Mouse (Mus musculus) frontal cortex, postnatal 14 days (tissue): ENCODE results near the gene Acsbg1.
"Not testable (repeated sequence)": the region's sequence is repeated elsewhere in the genome, so short reads cannot be mapped to it uniquely, and the experiment has no call there.

Source experiments
- DNase-seq, 2 experiments: peaks; one replicate each; pipeline ENCODE4 v3.0.0; 2022; ENCODE audit warnings: low spot score in 2 of 2

Gene Acsbg1

DNA sequence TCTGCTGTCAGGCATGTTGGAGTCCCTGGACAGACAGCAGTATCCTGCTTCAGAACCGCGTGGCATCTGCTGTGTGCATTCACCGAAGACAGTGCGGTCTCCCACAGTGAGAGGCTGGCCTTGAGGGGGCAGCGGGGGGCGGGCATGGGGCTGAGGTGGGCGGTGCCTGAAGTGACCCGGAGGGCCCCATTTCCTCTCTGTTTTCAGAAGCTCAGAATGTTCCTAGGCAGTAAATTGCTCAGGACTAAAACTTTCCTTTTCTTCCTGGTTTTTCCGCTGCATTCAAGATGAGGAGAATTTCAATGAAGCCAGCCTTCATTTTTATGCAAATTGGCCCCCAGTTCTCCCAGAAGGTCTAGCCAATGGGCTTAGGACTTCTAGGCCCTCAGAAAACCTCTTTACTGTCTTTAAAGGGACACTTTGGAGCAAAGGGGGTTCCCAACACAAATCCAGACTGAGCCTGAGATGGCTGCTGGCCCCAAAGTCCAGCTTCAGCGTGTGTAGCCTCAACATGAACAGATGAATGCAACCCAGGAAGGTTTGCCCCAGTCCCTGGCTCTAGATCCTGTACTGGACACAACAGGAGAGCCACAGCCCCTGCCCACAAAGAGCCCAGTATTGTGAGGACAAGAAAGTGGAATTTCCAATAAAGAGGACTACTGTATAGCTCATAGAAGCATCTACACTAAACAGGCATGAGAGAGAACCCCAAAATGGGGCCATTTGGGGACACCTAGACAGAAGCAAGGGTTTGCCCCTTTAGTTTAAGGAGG, at the start of gene Acsbg1:
Acsbg1 (minus strand) TSS at position 266 of the 773 bp plus-strand sequence.
- peak; percentile 10 to 19 for DNase-seq

DNA sequence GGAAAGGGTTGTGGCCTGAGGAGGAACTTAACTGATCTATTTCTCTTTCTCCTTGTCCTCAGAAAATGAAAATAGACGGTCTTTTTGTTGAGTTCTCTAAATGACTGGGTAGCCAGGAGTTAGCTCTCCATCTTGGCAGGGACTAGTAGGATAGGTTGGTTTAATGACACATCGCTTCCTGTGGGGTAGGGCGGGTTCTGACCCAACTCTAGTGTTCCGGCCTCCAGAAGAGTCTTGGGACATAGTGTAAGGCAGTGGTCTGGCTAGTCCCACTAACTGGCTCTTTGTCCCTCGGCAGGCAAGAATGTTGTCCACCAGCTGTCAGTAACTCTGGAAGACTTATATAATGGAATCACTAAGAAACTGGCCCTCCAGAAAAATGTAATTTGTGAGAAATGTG, 46.4 kb upstream of the Acsbg1 start:
- no peak for DNase-seq

DNA sequence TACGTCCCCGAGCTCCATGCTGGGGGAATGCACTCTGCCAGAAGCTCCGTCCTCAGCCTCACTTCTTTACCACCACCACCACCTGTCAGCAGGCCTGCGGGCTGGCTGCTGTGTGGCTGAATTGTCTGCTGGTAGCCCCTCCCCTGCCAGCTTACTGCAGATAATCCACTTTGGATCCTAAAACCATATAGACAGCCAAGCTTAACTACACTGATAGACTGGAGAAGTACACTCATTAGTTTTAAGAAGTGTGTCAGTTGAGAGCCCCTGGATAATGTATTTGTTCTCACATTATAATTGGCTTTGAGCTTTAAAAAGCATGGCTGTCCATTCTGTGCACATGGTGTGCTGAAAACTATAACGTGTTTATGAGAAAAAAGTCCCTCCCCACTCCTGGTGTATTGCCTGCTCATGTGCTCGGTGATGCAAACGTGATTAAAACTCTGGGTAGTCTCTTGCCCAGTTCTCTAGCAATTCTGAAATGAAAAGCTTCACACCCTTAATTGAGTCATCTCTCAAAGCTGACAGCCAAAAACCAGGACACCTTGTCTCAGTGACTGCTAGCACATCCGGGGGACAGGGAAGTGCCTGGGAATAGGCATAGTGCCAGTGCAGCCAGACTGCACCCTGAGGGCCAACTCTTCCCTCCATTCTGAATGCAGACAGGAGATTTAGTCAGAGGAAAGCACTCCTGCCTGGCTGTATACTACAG, 45.8 kb upstream of the Acsbg1 start:
- DNase-seq, result no peak

GRCm38 (mm10) chr9:54705561-54705960, 43.9 kb upstream of the Acsbg1 start:
- no peak for DNase-seq

DNA sequence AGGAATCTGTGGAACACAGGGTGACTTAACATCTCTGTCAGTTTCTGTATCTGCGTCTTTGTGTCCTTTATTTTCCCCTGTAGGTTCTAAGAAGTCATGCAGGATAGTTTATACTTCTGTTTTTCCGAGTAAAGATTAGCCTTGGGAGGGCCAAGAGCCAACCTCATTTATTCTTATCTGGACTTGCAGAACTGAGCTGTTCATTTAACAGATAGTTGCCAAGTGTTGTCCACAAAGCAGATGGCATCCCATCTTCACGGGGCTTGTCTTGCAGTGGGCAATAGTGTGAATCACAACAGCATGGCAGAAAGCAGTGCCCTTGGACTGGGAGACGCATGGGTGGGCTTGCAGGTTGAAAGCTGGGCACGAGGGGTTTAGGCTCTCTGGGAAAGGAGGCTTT, 42.7 kb upstream of the Acsbg1 start:
- no peak for DNase-seq

DNA sequence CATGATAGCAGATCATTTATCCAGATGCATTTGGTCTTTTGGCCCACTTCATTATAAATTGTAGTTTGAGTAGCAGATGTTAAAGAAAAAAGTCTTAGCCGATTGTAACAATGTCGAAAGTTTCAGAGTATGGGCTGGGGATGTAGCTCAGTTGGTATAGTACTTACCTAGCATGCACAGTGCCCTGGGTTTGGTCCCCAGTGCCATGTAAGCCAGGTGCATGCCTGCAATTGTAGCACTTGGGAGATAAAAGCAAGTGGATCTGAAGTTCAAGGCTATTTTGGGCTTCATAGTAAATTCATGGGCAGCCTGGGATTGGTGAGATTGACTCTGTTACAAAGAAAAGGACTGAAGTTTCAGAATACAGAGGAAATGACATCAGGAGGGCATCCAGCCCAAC, 40.9 kb upstream of the Acsbg1 start:
- no peak for DNase-seq

GRCm38 (mm10) chr9:54700746-54701145, 39.1 kb upstream of the Acsbg1 start:
- DNase-seq, result no peak

- DNase-seq, result no peak
Measured at GRCm38 (mm10) chr9:54700174-54700475, 38.5 kb upstream of the Acsbg1 start.

DNA sequence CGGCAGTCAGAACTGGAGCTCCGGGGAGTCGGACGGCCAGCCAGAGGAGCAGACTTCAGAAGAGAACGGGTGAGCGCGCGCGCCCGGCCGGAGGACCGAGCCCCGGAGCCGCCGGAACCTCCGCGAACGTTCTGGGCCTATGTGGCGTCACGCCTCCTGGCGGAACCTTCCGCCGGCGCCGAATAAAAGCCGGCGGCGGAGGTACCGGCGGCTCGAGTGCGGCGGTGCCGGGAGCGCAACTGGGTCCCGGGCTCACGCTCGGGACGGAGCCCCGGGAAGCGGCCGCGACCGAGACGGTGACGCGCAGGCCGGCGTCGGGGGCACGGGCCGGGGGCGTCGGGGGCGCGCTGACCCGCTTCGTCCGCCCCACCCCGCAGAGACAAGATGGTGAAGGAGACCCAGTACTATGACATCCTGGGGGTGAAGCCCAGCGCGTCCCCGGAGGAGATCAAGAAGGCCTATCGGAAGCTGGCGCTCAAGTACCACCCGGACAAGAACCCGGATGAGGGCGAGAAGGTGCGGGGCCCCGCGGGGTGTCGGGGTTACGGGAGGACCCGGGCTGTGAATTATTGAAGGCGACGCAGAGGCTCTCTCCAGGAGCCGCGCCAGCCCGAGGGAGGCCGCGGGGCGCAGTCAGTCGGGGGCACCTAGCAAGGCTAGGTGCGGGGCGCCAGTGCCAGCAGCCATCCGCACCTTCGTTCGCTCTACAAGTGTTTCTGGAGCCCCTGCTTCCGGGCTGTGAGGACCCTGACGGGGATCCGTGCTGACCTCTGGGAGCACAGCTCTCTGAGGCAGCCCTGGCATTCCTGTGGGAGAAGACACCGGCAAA, 37.9 kb upstream of the Acsbg1 start:
- DNase-seq, result peak; percentile 66 to 73

GRCm38 (mm10) chr9:54699087-54699344, 37.3 kb upstream of the Acsbg1 start:
- DNase-seq, result no peak

- DNase-seq, result no peak
Measured at GRCm38 (mm10) chr9:54698318-54699086, 36.8 kb upstream of the Acsbg1 start, which contains the start of gene Dnaja4. TSS of gene Dnaja4 (plus strand) at chr9:54698873.

DNA sequence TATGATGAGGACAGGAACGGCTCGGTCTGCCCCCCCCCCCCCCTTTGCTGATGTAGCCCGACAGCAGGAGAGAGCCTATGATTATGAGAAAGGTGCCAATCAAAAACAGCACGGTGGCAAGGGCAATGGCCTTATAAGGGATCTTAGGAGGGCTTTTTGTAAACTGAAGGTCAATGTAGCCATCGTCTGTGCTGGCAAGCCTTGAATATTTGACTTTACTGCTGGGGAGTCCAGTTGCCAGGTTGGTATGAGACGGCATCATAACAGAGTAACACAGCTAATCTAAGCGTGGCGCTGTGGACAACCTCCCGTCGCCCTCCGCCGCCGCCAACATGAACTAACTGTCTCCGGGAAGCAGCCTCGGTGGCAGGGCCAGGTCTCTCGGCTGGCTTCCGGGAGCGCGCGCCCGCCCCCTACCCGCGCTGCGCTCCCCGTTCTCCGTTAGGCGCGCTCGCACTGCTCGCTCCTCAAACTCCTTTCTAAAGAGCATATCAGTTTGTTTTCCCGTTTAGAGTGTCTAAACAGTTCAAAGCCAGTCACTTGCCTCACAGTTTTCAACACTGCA, 29.7 kb upstream of the Acsbg1 start:
- not testable (repeated sequence) for DNase-seq

DNA sequence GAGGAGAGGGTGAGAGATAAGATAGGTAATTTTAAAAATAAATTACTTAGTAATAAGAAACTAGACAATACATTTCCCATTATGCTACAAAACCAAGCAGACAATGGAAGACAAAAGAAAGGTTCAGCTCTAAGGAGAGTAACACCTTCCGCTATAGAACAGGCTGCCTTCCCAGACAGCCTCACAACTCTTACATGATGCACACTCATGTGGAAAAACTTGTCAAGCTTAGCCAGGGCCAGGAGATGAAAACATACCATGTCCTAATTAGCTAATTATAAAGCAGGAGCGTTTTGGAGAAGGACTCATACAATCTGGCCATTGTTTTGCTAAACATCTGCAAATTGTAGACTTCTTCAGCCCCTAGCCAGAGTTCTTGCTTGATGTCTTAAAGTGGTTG, 29.0 kb upstream of the Acsbg1 start:
- DNase-seq, result not testable (repeated sequence)

DNA sequence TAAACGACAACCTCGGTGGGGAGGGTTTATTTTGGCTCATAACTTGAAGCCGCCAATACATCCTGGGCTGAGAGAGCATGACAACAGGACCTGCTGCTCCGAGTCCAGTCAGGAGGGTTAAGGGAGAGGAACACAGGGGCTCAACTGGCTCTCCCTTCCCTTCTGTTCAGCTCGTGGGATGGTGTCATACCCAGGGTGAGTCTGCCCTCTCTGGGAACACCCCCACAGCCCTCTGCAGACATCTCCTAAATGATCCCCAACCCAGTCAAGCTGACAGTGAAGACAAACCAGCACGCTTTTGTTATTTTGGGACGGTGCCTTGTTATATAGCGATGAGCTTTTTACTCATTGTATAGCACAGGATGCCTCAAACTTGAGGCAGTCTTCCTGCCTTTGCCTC, 27.8 kb upstream of the Acsbg1 start:
- no peak for DNase-seq

DNA sequence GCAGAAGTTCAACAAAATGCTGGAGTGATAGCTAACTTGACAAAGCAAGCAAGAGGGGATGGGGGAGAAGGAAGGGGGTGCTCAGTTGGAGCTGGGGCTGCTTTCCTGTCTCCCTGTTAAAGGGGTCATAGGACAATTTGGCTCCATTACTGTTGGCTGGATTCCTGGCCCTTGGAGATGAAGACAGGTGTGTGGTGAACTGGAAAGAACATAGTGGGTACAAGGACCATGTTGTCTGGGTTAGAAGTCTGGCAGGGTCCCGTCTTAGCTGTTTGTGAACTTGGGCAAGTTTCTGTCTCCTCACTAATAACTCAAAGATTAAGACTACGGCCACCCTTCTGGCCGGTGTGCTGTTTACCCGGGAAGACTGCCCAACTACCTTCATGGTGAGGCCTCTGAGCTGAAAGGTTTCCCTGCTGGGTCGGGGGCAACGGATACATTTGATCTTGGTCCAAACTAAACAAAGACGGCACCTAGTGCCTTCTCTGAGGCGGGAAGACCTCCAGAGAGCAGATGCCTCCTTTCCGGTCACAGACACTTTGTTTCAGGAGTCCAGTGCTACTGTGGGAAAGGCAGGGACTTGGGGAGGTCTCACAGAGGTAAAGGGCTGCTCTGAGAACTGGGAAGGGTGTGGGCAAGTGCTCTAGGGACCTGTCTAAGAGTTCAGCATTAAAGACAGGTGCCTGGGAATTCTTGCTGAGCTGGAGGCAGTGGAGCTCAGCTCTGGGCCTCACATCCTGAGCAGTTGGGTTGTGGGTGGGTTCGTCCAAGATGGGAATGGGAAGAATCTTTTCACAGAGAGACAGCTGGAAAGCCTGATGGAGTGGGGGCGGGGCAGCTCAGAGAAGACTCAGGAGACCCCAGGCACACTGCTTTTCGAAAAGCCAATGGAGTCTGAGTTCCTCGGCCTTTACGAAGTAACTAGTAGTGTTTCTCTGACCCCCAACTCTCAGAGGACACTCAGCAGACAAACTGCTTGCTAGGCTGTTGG, 25.9 kb upstream of the Acsbg1 start:
- DNase-seq, result peak in 1 of 2 experiments; percentile 25

- DNase-seq, result no peak
Measured at GRCm38 (mm10) chr9:54683814-54684605, 22.3 kb upstream of the Acsbg1 start.

- DNase-seq, result no peak
Measured at GRCm38 (mm10) chr9:54682846-54683245, 21.2 kb upstream of the Acsbg1 start.

DNA sequence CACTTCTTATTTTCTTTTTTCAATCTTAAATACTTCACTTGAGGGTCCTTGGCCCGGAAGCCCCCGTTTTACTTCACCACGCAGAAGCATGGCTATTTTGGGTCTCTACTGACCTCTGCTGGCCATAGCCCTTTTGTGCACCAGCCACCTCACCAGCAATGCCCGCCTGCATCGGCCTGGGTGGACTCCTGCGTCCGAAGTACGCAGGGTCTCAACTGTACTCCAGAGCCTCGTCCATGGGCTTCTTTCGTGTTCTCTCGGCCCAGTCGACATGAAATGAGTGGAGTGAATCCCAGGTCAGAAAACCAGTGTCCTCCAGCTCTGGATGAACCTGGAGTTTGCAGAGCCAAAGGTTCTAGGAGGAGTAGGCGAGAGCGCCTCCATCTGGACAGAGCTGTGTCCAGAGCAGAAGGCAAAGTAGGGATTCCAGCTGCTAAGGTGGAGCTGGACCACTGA, 14.9 kb upstream of the Acsbg1 start:
- peak; percentile 42 to 69 for DNase-seq

DNA sequence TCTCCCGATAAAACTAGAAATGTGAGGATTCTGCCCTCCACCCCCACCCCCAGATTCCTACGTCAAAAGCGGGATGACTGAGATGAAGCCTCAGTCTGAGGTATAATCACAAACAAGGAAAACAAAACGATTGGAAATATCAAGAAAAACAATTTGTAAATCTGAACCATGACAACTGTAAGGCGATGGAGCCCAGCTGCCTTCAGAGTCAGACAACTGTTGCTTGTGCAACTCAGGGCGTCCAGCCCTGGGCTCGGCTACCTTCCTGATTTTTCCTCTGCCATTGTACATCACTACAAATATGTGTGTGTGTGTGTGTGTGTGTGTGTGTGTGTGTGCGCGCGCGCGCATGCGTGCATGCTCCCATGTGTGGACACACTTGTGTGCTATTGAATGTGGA, 12.2 kb upstream of the Acsbg1 start:
- no peak for DNase-seq
